Mouse (Mus musculus) myocyte (in vitro differentiated cells): ENCODE measurements around the gene Gm10803.

Source experiments
- MAX ChIP-seq: IDR thresholded peaks from one replicate; pipeline ENCODE4 v1.6.1; 2011; ENCODE audit warnings: low read depth, mild to moderate bottlenecking, control low read depth
- POLR2A ChIP-seq: IDR thresholded peaks from one replicate; pipeline ENCODE4 v1.6.1; 2011; ENCODE audit warnings: low read depth, mild to moderate bottlenecking, control low read depth, moderate library complexity; ENCODE audit not compliant: insufficient read length
- POLR2AphosphoS2 ChIP-seq: IDR thresholded peaks from one replicate; pipeline ENCODE4 v1.6.1; 2011; ENCODE audit warnings: low read depth, control low read depth; ENCODE audit not compliant: insufficient read length
- TCF12 ChIP-seq: IDR thresholded peaks from one replicate; pipeline ENCODE4 v1.6.1; 2011; ENCODE audit warnings: mild to moderate bottlenecking, control low read depth; ENCODE audit not compliant: poor library complexity, insufficient read depth, severe bottlenecking
- USF1 ChIP-seq: IDR thresholded peaks from one replicate; pipeline ENCODE4 v1.6.1; 2011; ENCODE audit warnings: low read depth, mild to moderate bottlenecking, control low read depth, moderate library complexity

DNA sequence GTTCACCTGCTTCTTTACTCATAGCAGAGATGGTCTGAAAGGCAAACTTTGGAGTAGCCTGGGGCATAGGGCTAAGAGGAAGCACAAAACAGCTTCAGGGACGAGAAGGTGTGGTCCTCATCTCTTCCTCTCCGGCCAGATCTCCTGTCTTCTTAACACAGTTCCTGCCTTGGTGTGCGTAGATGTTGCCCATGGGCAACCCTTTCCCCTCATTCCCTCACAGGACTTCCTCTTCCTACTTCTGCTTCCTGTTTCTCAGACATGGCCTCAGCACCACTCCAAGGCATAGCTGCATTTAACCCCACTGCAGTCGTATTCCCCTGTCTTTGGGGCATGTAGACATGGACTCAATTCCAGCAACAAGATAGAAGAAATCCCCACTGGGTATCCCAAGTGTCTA is 29.5 kb downstream of the Gm10803 start:
- TF ChIP-seq POLR2A (no peak), TCF12 (no peak), POLR2AphosphoS2 (no peak), MAX (no peak), USF1 (no peak)
